Mouse (Mus musculus): ENCODE results near the gene Bend3.

DNA sequence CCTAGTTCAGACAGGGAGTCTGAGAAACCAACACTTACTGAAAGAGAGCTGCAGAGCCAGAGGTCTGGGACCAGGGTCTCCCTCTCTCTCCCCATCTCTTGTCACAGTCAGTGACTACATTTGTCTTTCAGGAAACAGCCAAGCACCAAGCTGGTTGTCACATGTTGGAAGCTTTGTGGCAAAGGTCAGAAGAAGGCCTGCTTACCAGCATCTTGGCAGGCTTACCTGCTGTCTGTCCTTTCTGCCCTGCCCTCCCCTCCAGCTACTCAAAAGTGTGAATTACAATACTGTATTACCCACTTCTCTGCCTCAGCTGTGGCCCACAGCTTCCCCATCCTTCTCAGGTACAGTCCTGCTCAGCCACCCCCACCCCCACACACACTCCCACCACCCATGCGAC, 24.4 kb upstream of the Bend3 start:
- TF ChIP-seq POLR2A (IDR thresholded peaks at IDR 0.05; ENCODE audit: borderline replicate concordance, control insufficient read depth, low read depth, low read length) (no peak), CTCF (IDR thresholded peaks at IDR 0.05; ENCODE audit: control insufficient read depth, insufficient read depth, low read length) (no peak)
